Mouse (Mus musculus): ENCODE measurements at regions not wholly inside any gene's neighbourhood (a gene's known extent, or its start where the extent isn't known, plus 50 kb on each side); places are given as distances from the start of the nearest gene placed in this dataset.

DNA sequence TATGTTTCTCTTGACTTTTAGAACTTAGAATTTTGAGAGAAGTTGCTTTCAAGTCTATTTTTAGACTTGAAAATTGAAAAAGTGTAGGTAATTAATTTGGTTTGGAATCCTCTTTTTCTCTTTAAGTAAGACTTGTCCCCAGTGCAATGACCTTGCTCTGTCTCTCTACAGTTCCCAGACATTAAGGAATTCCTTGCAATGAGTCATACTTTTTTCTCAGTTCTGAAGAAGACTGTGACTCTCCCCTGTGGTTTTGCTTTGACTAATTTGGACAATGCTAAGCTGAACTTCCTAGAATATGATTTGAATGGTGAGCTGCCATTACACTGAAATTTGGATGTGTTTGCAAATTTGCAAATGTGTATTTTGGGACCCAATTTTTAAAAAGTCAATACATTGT lies 445.0 kb upstream of the Stxbp6 start:
- Histone ChIP-seq H3K4me3 (ENCODE audit: control insufficient read depth in 1 of 2, insufficient read depth in 1 of 2, low read depth in 2 of 2, low read length in 2 of 2) (no peak overlapping the region), H3K9ac (ENCODE audit: control insufficient read depth, low read depth, low read length, poor library complexity, severe bottlenecking) (no peak overlapping the region), H3K79me2 (ENCODE audit: control insufficient read depth, insufficient read depth, low read length, poor library complexity) (no peaks in the 10 kb centered on the region), H3K4me1 (ENCODE audit: control insufficient read depth in 1 of 2, insufficient read depth in 2 of 2, low read length in 2 of 2) (no peaks in the 10 kb centered on the region), H3K27ac (ENCODE audit: control insufficient read depth, low read depth, low read length) (no peak overlapping the region), H3K27me3 (ENCODE audit: control insufficient read depth in 1 of 2, insufficient read depth in 2 of 2, low read length in 2 of 2) (no peaks in the 10 kb centered on the region), H3K36me3 (ENCODE audit: control insufficient read depth in 1 of 2, insufficient read depth in 2 of 2, low read length in 2 of 2) (no peaks in the 10 kb centered on the region), H3K9me3 (replicated peaks; ENCODE audit: insufficient read depth, low read length) (no peaks in the 10 kb centered on the region)
- TF ChIP-seq EP300 (IDR thresholded peaks at IDR 0.05; ENCODE audit: low read depth in 1 of 2, low read length in 2 of 2) (no peak), USF2 (IDR thresholded peaks at IDR 0.05; ENCODE audit: borderline replicate concordance in 1 of 2, insufficient read depth in 1 of 2, low read depth in 1 of 2, low read length in 2 of 2) (no peak), MAX (IDR thresholded peaks at IDR 0.05; ENCODE audit: low read length) (no peak), SIN3A (IDR thresholded peaks at IDR 0.05; ENCODE audit: low read length) (no peak), POLR2AphosphoS2 (IDR thresholded peaks at IDR 0.05; ENCODE audit: low read length) (no peak)
- no peak for DNase-seq (ENCODE audit: low read depth, low spot score)

DNA sequence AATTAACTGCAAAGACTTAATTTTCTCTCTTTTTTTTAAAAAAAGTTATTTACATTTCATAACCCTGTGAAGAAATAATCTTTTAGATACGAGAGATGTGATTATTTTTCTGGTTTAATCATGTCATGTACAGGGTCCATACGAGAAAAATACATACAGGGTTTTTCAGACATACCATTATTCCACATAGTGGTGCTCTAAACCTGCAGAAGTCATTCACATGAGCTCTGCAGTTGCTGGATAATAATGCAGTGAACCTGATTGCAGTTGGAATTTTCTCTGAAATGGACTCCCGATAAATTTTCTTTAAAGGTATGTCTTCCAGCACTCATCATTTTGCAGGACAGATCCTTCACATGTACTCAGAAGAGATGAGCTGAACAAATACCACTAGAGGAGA lies 439.9 kb upstream of the Stxbp6 start:
- Histone ChIP-seq H3K27me3 (ENCODE audit: control insufficient read depth in 1 of 2, insufficient read depth in 2 of 2, low read length in 2 of 2) (no peaks in the 10 kb centered on the region), H3K27ac (ENCODE audit: control insufficient read depth, low read depth, low read length) (no peak overlapping the region), H3K4me1 (ENCODE audit: control insufficient read depth in 1 of 2, insufficient read depth in 2 of 2, low read length in 2 of 2) (no peaks in the 10 kb centered on the region), H3K4me3 (ENCODE audit: control insufficient read depth in 1 of 2, insufficient read depth in 1 of 2, low read depth in 2 of 2, low read length in 2 of 2) (no peak overlapping the region), H3K9ac (ENCODE audit: control insufficient read depth, low read depth, low read length, poor library complexity, severe bottlenecking) (no peak overlapping the region), H3K79me2 (ENCODE audit: control insufficient read depth, insufficient read depth, low read length, poor library complexity) (no peaks in the 10 kb centered on the region), H3K36me3 (ENCODE audit: control insufficient read depth in 1 of 2, insufficient read depth in 2 of 2, low read length in 2 of 2) (no peaks in the 10 kb centered on the region), H3K9me3 (replicated peaks; ENCODE audit: insufficient read depth, low read length) (no peaks in the 10 kb centered on the region)
- no peak for TF ChIP-seq TBP (IDR thresholded peaks at IDR 0.05; ENCODE audit: low read depth, low read length)
- peak; percentile 1; the same call in 1 of the 2 replicates for TF ChIP-seq RAD21 (IDR thresholded peaks at IDR 0.05; ENCODE audit: low read depth, low read length)
- no peak for DNase-seq (ENCODE audit: low read depth, low spot score)

DNA sequence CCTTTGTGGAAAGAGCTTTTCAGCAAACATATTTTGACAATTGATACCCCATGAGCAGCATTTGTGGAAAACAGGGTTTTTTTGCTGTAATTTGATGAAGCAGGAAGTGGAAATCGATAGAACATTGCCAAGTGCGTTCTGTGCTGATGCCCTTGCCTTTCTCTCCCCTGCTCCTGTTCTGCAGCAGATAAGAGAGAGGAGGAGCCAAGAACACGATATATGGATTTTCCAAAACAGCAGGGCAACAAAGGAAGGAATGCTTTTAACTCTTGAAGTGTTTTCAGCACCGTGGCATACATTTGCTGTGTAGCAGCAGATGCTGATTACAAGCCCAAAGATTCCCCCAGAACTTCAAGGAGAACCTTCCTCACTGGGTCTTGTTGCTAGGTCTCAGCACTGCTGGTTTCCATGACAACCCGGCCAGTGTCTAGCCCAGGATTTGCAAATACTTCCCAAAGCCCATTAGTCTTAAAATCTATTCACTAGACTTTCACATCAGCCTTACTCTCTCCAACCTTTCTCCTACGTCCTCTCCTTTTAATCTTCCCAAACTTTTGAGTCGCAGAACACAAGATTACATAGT lies 433.0 kb upstream of the Stxbp6 start:
- H3K4me3 ChIP-seq (ENCODE audit: control insufficient read depth in 1 of 2, insufficient read depth in 1 of 2, low read depth in 2 of 2, low read length in 2 of 2): no peak overlapping the region
- DNase-seq (ENCODE audit: low read depth, low spot score): peak; percentile 6
- no peak overlapping the region for H3K27ac ChIP-seq (ENCODE audit: control insufficient read depth, low read depth, low read length)
- no peaks in the 10 kb centered on the region for H3K36me3 ChIP-seq (ENCODE audit: control insufficient read depth in 1 of 2, insufficient read depth in 2 of 2, low read length in 2 of 2)
- no peaks in the 10 kb centered on the region for H3K27me3 ChIP-seq (ENCODE audit: control insufficient read depth in 1 of 2, insufficient read depth in 2 of 2, low read length in 2 of 2)
- 0 out of 2 replicates have a peak, but pooled peaks have one; percentile 6 for TF ChIP-seq TCF12 (IDR thresholded peaks at IDR 0.05; ENCODE audit: low read depth, low read length)
- no peak for TF ChIP-seq ZNF384 (IDR thresholded peaks at IDR 0.05; ENCODE audit: low read depth, low read length)
- H3K4me1 ChIP-seq (ENCODE audit: control insufficient read depth in 1 of 2, insufficient read depth in 2 of 2, low read length in 2 of 2): no peaks in the 10 kb centered on the region; a peak in 1 of 4 replicates
- no peaks in the 10 kb centered on the region for H3K79me2 ChIP-seq (ENCODE audit: control insufficient read depth, insufficient read depth, low read length, poor library complexity)
- no peaks in the 10 kb centered on the region for H3K9me3 ChIP-seq (replicated peaks; ENCODE audit: insufficient read depth, low read length)
- no peak overlapping the region for H3K9ac ChIP-seq (ENCODE audit: control insufficient read depth, low read depth, low read length, poor library complexity, severe bottlenecking)

DNA sequence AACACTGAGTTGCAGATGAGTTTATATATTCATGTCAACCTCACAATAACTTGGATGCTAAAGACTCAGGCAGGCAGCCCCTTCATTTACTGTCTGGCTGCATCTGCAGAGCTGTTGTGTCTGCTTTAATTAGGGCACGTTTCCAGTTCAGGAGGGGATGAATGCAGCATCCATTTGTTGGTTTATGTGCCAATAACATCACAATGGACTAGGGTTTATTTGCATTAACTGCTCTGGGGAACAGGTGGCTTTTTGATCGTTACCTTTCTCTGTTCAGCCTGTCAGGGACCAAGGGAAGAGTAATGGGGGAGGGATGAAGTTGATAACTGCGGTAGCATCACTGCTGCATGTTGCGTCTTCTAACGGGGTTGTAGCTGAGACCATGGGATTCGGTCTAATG lies 425.3 kb upstream of the Stxbp6 start:
- DNase-seq (ENCODE audit: low read depth, low spot score): no peak
- Histone ChIP-seq H3K27ac (ENCODE audit: control insufficient read depth, low read depth, low read length) (no peak overlapping the region), H3K27me3 (ENCODE audit: control insufficient read depth in 1 of 2, insufficient read depth in 2 of 2, low read length in 2 of 2) (no peaks in the 10 kb centered on the region), H3K4me3 (ENCODE audit: control insufficient read depth in 1 of 2, insufficient read depth in 1 of 2, low read depth in 2 of 2, low read length in 2 of 2) (no peak overlapping the region), H3K79me2 (ENCODE audit: control insufficient read depth, insufficient read depth, low read length, poor library complexity) (no peaks in the 10 kb centered on the region), H3K36me3 (ENCODE audit: control insufficient read depth in 1 of 2, insufficient read depth in 2 of 2, low read length in 2 of 2) (no peaks in the 10 kb centered on the region), H3K9me3 (replicated peaks; ENCODE audit: insufficient read depth, low read length) (no peaks in the 10 kb centered on the region), H3K9ac (ENCODE audit: control insufficient read depth, low read depth, low read length, poor library complexity, severe bottlenecking) (no peak overlapping the region), H3K4me1 (ENCODE audit: control insufficient read depth in 1 of 2, insufficient read depth in 2 of 2, low read length in 2 of 2) (no peaks in the 10 kb centered on the region)
- TF ChIP-seq TBP (IDR thresholded peaks at IDR 0.05; ENCODE audit: low read depth, low read length) (no peak), POLR2A (IDR thresholded peaks at IDR 0.05; ENCODE audit: control insufficient read depth in 1 of 2, insufficient read depth in 1 of 2, low read depth in 1 of 2, low read length in 2 of 2, poor library complexity in 1 of 2) (no peak), ZKSCAN1 (IDR thresholded peaks at IDR 0.05; ENCODE audit: low read depth, low read length) (no peak), MXI1 (IDR thresholded peaks at IDR 0.05; ENCODE audit: low read depth, low read length) (no peak), ETS1 (IDR thresholded peaks at IDR 0.05; ENCODE audit: low read depth, low read length) (no peak), ELF1 (IDR thresholded peaks at IDR 0.05; ENCODE audit: low read depth, low read length) (no peak), ZC3H11A (IDR thresholded peaks at IDR 0.05; ENCODE audit: low read depth, low read length) (no peak), POLR2AphosphoS2 (IDR thresholded peaks at IDR 0.05; ENCODE audit: low read length) (no peak), MAX (IDR thresholded peaks at IDR 0.05; ENCODE audit: low read length) (no peak)
